Mouse (Mus musculus) thymus, postnatal 4 days (tissue): ENCODE results near the gene Gm39115.
A peak's percentile ranks its signal among the peaks of the same experiment; 100 is the strongest.
"Not testable (repeated sequence)": the region's sequence is repeated elsewhere in the genome, so short reads cannot be mapped to it uniquely, and the experiment has no call there.

Source experiments
- DNase-seq: peaks from one replicate; pipeline ENCODE4 v3.0.0; 2021

Gm39115 gene

GRCm38 (mm10) chr7:142135934-142136333 lies at the start of gene Gm39115:
Gm39115 (minus strand) TSS chr7:142136034.
- DNase-seq: not testable (repeated sequence)

GRCm38 (mm10) chr7:142181021-142181420 lies 45.2 kb upstream of the Gm39115 start:
- DNase-seq: no peak

GRCm38 (mm10) chr7:142178685-142179084 lies 42.9 kb upstream of the Gm39115 start:
- no peak for DNase-seq

GRCm38 (mm10) chr7:142175905-142176304 lies 40.1 kb upstream of the Gm39115 start, which contains the start of gene Krtap5-2:
Krtap5-2 (minus strand) TSS chr7:142176005.
- DNase-seq: not testable (repeated sequence)

GRCm38 (mm10) chr7:142169836-142170235 lies 34.0 kb upstream of the Gm39115 start:
- DNase-seq: no peak

GRCm38 (mm10) chr7:142165639-142166038 lies 29.8 kb upstream of the Gm39115 start, which contains the start of gene Gm4553:
Gm4553 (minus strand) TSS chr7:142165739.
- not testable (repeated sequence) for DNase-seq

GRCm38 (mm10) chr7:142159366-142159765 lies 23.5 kb upstream of the Gm39115 start:
- no peak for DNase-seq

- DNase-seq: not testable (repeated sequence)
Observed at GRCm38 (mm10) chr7:142157013-142157412, 21.2 kb upstream of the Gm39115 start, which contains the start of gene Gm29735. Gm29735 (minus strand) TSS chr7:142157113.

GRCm38 (mm10) chr7:142155308-142155707 lies 19.5 kb upstream of the Gm39115 start:
- no peak for DNase-seq

GRCm38 (mm10) chr7:142152191-142152590 lies 16.4 kb upstream of the Gm39115 start:
- DNase-seq: no peak

GRCm38 (mm10) chr7:142148633-142149032 lies 12.8 kb upstream of the Gm39115 start:
- no peak for DNase-seq

GRCm38 (mm10) chr7:142146033-142146432 lies 10.2 kb upstream of the Gm39115 start:
- peak; percentile 53 for DNase-seq

- no peak for DNase-seq
Observed at GRCm38 (mm10) chr7:142145413-142145940, 9.6 kb upstream of the Gm39115 start.

- DNase-seq: no peak
Observed at GRCm38 (mm10) chr7:142144507-142144906, 8.7 kb upstream of the Gm39115 start, which contains the start of gene Gm45337. Gm45337 (minus strand) TSS chr7:142144607.

GRCm38 (mm10) chr7:142143506-142144010 lies 7.7 kb upstream of the Gm39115 start:
- not testable (repeated sequence) for DNase-seq

GRCm38 (mm10) chr7:142140696-142141095 lies 4.9 kb upstream of the Gm39115 start:
- DNase-seq: no peak

GRCm38 (mm10) chr7:142134206-142134995 lies 1.4 kb downstream of the Gm39115 start:
- no peak for DNase-seq

GRCm38 (mm10) chr7:142128843-142129242 lies 7.0 kb downstream of the Gm39115 start:
- DNase-seq: no peak

GRCm38 (mm10) chr7:142120629-142121028 lies 15.2 kb downstream of the Gm39115 start, which contains the start of gene Gm45618:
Gm45618 (minus strand) TSS chr7:142120729.
- not testable (repeated sequence) for DNase-seq

GRCm38 (mm10) chr7:142119632-142120031 lies 16.2 kb downstream of the Gm39115 start:
- peak; percentile 23 for DNase-seq

GRCm38 (mm10) chr7:142104747-142105146 lies 31.1 kb downstream of the Gm39115 start:
- DNase-seq: no peak

GRCm38 (mm10) chr7:142097776-142098175 lies 38.1 kb downstream of the Gm39115 start:
- peak; percentile 87 for DNase-seq

GRCm38 (mm10) chr7:142096701-142097100 lies 39.1 kb downstream of the Gm39115 start:
- DNase-seq: no peak
